Mouse (Mus musculus): Measurements from ENCODE around the gene Imp3. TPM values are rescaled to one million over a fixed set of nuclear protein-coding genes. Genes with fewer than 3 reads are reported as not detected.

Gene Imp3
- total and polyA plus RNA-seq, 3 experiments = 154 to 160 TPM; not detected in 1

GRCm38 (mm10) chr9:56970158-56970557 lies 32.9 kb downstream of the Imp3 start (continued):
- peak; percentile 84 for TF ChIP-seq GATA1 (IDR thresholded peaks at IDR 0.05; ENCODE audit: low read depth, low read length)
- TF ChIP-seq ETS1 (IDR thresholded peaks at IDR 0.05; ENCODE audit: low read depth, low read length) = peak; percentile 46; the same call in 1 of the 2 replicates
- TF ChIP-seq POLR2A (IDR thresholded peaks at IDR 0.05; ENCODE audit: control insufficient read depth in 1 of 2, insufficient read depth in 1 of 2, low read depth in 1 of 2, low read length in 2 of 2, poor library complexity in 1 of 2) = no peak
- TF ChIP-seq RCOR1 (IDR thresholded peaks at IDR 0.05; ENCODE audit: low read depth, low read length) = peak; percentile 83
- no peak for TF ChIP-seq NRF1 (IDR thresholded peaks at IDR 0.05; ENCODE audit: insufficient read depth, low read depth, low read length, poor library complexity, severe bottlenecking)
- no peak for TF ChIP-seq MAZ (IDR thresholded peaks at IDR 0.05; ENCODE audit: low read depth, low read length)
- TF ChIP-seq ZMIZ1 (IDR thresholded peaks at IDR 0.05; ENCODE audit: low read depth, low read length) = no peak
- no peak for TF ChIP-seq USF1 (IDR thresholded peaks at IDR 0.05; ENCODE audit: low read depth, low read length)

DNA sequence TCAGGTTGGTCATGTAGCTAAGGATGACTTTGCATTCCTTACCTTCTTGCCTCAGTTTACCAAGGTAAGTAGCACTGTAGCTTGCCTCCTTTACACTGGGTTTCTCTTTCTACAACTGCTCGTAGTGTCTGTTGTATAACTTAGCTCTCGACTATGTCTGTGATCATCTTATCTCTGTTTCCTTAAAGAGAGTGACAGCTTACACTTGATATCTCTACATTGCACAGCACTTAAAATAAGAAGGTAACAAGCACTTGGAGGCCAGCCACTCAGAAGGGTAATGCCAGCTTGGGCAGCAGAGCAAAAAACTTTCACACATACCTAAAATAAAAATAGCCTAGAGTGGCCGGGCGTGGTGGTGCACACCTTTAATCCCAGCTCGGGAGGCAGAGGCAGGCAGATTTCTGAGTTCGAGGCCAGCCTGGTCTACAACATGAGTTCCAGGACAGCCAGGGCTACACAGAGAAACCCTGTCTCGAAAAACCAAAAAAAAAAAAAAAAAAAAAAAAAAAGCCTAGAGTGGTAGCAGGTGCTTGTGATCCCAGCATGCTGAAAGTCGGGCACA lies 36.8 kb downstream of the Imp3 start:
- no peaks in the 10 kb centered on the region for H3K9me3 ChIP-seq (replicated peaks; ENCODE audit: insufficient read depth, low read length)
- no peak for TF ChIP-seq JUND (IDR thresholded peaks at IDR 0.05; ENCODE audit: low read depth, low read length)
- no peak for TF ChIP-seq CHD1 (IDR thresholded peaks at IDR 0.05; ENCODE audit: low read depth, low read length)
- peak; percentile 41; the same call in 1 of the 2 replicates for TF ChIP-seq ETS1 (IDR thresholded peaks at IDR 0.05; ENCODE audit: low read depth, low read length)
- TF ChIP-seq RAD21 (IDR thresholded peaks at IDR 0.05; ENCODE audit: low read depth, low read length) = no peak
- TF ChIP-seq TCF12 (IDR thresholded peaks at IDR 0.05; ENCODE audit: low read depth, low read length) = peak; percentile 60; the same call in 1 of the 2 replicates
- peak; percentile 61 to 63 for TF ChIP-seq EP300 (IDR thresholded peaks at IDR 0.05; ENCODE audit: low read depth in 1 of 2, low read length in 2 of 2)
- TF ChIP-seq TBP (IDR thresholded peaks at IDR 0.05; ENCODE audit: low read depth, low read length) = no peak
- no peak for TF ChIP-seq TAL1 (IDR thresholded peaks at IDR 0.05; ENCODE audit: low read length)
- no peak for TF ChIP-seq CHD2 (IDR thresholded peaks at IDR 0.05; ENCODE audit: low read length)
- no peak for TF ChIP-seq MEF2A (IDR thresholded peaks at IDR 0.05; ENCODE audit: extremely low read depth, insufficient replicate concordance, low read depth, low read length, poor library complexity, severe bottlenecking)
- no peak for TF ChIP-seq CTCF (IDR thresholded peaks at IDR 0.05 in 2 of 3, conservative IDR thresholded peaks at IDR 0.05 in 1 of 3; ENCODE audit: control insufficient read depth in 1 of 3, insufficient read depth in 1 of 3, low read depth in 2 of 3, low read length in 3 of 3, poor library complexity in 1 of 3, severe bottlenecking in 1 of 3)
- no peak for TF ChIP-seq MXI1 (IDR thresholded peaks at IDR 0.05; ENCODE audit: low read depth, low read length)
- 0 out of 2 replicates have a peak, but pooled peaks have one; percentile 33 for TF ChIP-seq MAZ (IDR thresholded peaks at IDR 0.05; ENCODE audit: low read depth, low read length)
- no peak for TF ChIP-seq MYB (IDR thresholded peaks at IDR 0.05; ENCODE audit: low read depth, low read length)
- TF ChIP-seq GATA1 (IDR thresholded peaks at IDR 0.05; ENCODE audit: low read depth, low read length) = peak; percentile 75
- no peak for TF ChIP-seq USF1 (IDR thresholded peaks at IDR 0.05; ENCODE audit: low read depth, low read length)
- TF ChIP-seq USF2 (IDR thresholded peaks at IDR 0.05; ENCODE audit: borderline replicate concordance in 1 of 2, insufficient read depth in 1 of 2, low read depth in 1 of 2, low read length in 2 of 2) = no peak
- TF ChIP-seq RCOR1 (IDR thresholded peaks at IDR 0.05; ENCODE audit: low read depth, low read length) = no peak
- 0 out of 2 replicates have a peak, but pooled peaks have one; percentile 61 for TF ChIP-seq ZNF384 (IDR thresholded peaks at IDR 0.05; ENCODE audit: low read depth, low read length)
- 0 out of 2 replicates have a peak, but pooled peaks have one; percentile 18 for TF ChIP-seq ZC3H11A (IDR thresholded peaks at IDR 0.05; ENCODE audit: low read depth, low read length)
- TF ChIP-seq KAT2A (conservative IDR thresholded peaks at IDR 0.05; ENCODE audit: low read depth, low read length) = no peak
- no peak for TF ChIP-seq MAFK (IDR thresholded peaks at IDR 0.05; ENCODE audit: borderline replicate concordance, low read depth, low read length)
- H3K27ac ChIP-seq (ENCODE audit: control insufficient read depth, low read depth, low read length) = peak overlapping the region; percentile 21; the same call in 1 of the 2 replicates
- no peak overlapping the region for H3K9ac ChIP-seq (ENCODE audit: control insufficient read depth, low read depth, low read length, poor library complexity, severe bottlenecking)
- H3K79me2 ChIP-seq (ENCODE audit: control insufficient read depth, insufficient read depth, low read length, poor library complexity) = no peaks in the 10 kb centered on the region
- DNase-seq (ENCODE audit: low read depth, low spot score) = no peak
- no peaks in the 10 kb centered on the region for H3K27me3 ChIP-seq (ENCODE audit: control insufficient read depth in 1 of 2, insufficient read depth in 2 of 2, low read length in 2 of 2)
- H3K4me1 ChIP-seq (ENCODE audit: control insufficient read depth in 1 of 2, insufficient read depth in 2 of 2, low read length in 2 of 2) = peaks cover 23 to 36% of the 10 kb centered on the region in 2 experiments
- peaks cover 0 to 46% of the 10 kb centered on the region in 2 experiments; a peak in 3 of 4 replicates for H3K36me3 ChIP-seq (ENCODE audit: control insufficient read depth in 1 of 2, insufficient read depth in 2 of 2, low read length in 2 of 2)
- H3K4me3 ChIP-seq (ENCODE audit: control insufficient read depth in 1 of 2, insufficient read depth in 1 of 2, low read depth in 2 of 2, low read length in 2 of 2) = no peak overlapping the region
